In genomic region chr5:121842665-121843118, GRCm38 (mm10) we compare ENCODE assay signal across 8 mouse cellular contexts. TPM values are rescaled to one million over a fixed set of nuclear protein-coding genes. Genes with fewer than 3 reads are reported as not detected.
DNase-seq lines count a peak whose midpoint lies in the region; ATAC-seq lines count a peak whose summit lies in the region.

No protein-coding gene starts in this region.

- DNase-seq in NIH3T3 (ENCODE audit: low read depth), result peak; percentile 87
- peak; percentile 84 for DNase-seq in cerebellum, adult 9-11 months
- DNase-seq in frontal cortex, postnatal 25 days (ENCODE audit: low spot score in 2 of 2), result peak; percentile 58 to 72
- DNase-seq in left cerebral cortex, adult 18-20 months (ENCODE audit: low spot score in 2 of 2), result peak; percentile 85 to 87
- DNase-seq in lung, postnatal 4 days, result peak; percentile 87 to 91
- peak; percentile 89 for DNase-seq in retina, postnatal 1 day
- peak; percentile 94 for DNase-seq in thymus, postnatal 4 days

- under 1% methylated on average over 33 of the region's 33 CpGs for WGBS in hindbrain, embryonic 12.5 days

- peak overlapping the region; percentile 43 for H3K4me3 ChIP-seq in hindbrain, embryonic 12.5 days

- H3K36me3 ChIP-seq in hindbrain, embryonic 12.5 days, result no peaks in the 10 kb centered on the region

- H3K27ac ChIP-seq in hindbrain, embryonic 12.5 days, result no peak overlapping the region

- no peaks in the 10 kb centered on the region for H3K9me3 ChIP-seq in hindbrain, embryonic 12.5 days (replicated peaks)

- peaks cover 66% of the 10 kb centered on the region for H3K27me3 ChIP-seq in hindbrain, embryonic 12.5 days

- H3K4me1 ChIP-seq in hindbrain, embryonic 12.5 days, result peaks cover 20% of the 10 kb centered on the region

- peak; percentile 63; the same call in 1 of the 2 replicates for ATAC-seq in hindbrain, embryonic 12.5 days (ENCODE audit: low FRiP score)

- H3K4me2 ChIP-seq in hindbrain, embryonic 12.5 days (replicated peaks), result peak overlapping the region; percentile 77

- peak overlapping the region; percentile 65 for H3K9ac ChIP-seq in hindbrain, embryonic 12.5 days

RNA-seq across cellular contexts. Expression of gene Sh2b3, which starts 5.2 kb away (rescaled TPM):
- polyA plus RNA-seq in hindbrain, embryonic 12.5 days (2016; fragmentation: Nextera tagmentation; extraction: Ambion mirVana), result 11.4 and 12.1 TPM in 2 replicates
- total RNA-seq in left cerebral cortex, adult 18-20 months (2021), result 10 to 100 TPM; 24.3 to 26.4 TPM

RNA-seq across cellular contexts. Expression of gene Pheta1, which starts 6.1 kb away (rescaled TPM):
- polyA plus RNA-seq in hindbrain, embryonic 12.5 days (2016; fragmentation: Nextera tagmentation; extraction: Ambion mirVana), result 48.1 and 50.5 TPM in 2 replicates
- 10 to 100 TPM in 1 of 2 experiments, 1 to 10 TPM in 1; 9.8 to 10.1 TPM for total RNA-seq in left cerebral cortex, adult 18-20 months (2021)
